Mouse (Mus musculus): ENCODE measurements around the gene Pirb.

Gene Pirb

GRCm38 (mm10) chr7:3692382-3692986 lies 27.7 kb downstream of the Pirb start, which contains the start of gene Tsen34:
Tsen34 (plus strand) TSS chr7:3692863.
- DNase-seq (ENCODE audit: low read depth) = no peak

GRCm38 (mm10) chr7:3691919-3692318 lies 28.3 kb downstream of the Pirb start:
- no peak for DNase-seq (ENCODE audit: low read depth)

- DNase-seq (ENCODE audit: low read depth) = no peak
Measured at GRCm38 (mm10) chr7:3685400-3686187, 34.6 kb downstream of the Pirb start.

- no peak for DNase-seq (ENCODE audit: low read depth)
Measured at GRCm38 (mm10) chr7:3684698-3685097, 35.5 kb downstream of the Pirb start.

DNA sequence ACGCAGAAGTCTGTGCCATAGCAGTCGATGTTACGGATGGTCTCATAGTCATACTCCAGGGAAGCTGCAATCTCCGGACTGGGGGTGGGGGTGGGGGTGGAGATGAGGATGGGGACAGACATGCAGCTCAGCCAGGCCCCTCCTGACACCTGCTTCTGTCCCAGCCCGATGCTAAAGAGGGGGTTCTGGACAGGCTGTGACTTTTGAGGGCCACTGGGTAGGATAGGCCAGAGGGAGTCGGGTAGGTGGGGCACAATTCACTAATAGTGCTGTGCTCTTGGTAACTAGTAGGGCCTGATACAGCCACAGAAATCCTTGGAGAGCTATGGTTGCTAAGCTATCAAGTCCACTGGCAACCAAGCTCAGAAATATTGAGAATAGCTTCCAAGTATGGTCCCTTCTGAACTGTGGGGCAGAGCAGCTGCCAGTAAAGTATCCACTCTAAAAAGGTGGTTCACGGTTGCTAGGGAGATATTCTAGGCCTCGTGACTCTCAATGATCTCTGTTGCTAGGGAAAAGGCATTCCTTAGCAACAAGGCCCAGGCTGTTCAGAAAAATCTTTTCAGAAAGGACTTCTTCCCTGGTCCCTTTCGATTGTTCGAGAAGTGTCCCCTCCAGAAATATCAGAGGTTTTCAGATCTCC lies 36.2 kb downstream of the Pirb start:
- DNase-seq (ENCODE audit: low read depth) = no peak

DNA sequence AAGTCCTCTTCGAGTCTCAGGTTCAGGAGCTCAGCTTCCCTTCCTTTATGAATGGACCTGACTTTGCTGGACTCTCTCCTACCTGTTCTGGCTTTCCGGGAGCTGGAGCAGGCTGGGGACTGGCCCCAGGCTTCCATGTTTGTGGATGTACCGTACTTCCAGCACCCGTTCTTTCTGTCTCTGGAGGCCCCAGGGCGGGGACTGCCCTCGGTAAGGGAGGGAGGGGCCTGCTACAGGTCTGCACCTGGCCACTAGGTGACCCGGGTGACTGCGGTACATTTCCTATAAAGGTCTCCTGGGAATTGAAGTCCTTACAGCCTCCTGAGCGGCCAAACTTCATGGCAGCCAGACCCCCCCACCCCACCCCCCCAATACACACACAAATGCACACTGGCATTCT lies 42.8 kb downstream of the Pirb start, which contains the start of gene Tmc4:
Gene Tmc4, minus strand, starts transcription at position 212 of the 400 bp plus-strand sequence.
- DNase-seq (ENCODE audit: low read depth) = no peak

DNA sequence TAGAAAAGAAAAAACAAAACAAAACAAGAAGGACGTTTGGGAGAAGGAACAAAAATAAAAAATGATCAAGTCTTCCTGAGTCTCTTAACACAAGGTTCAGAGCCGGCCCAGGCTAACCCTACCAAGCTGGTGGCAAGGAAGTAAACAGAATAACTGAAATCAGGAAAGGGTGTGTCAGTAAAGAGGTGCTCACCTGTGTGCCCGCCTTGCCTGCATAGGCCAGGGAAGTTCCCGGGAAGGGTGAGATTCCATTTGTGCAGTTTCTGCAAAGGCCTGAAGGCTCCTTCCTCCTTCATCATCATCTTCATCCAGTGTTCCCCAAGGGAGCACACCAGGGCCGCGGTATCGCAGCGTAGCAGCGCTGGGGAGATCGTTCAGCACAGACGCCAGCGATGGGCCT lies 43.8 kb downstream of the Pirb start:
- DNase-seq (ENCODE audit: low read depth) = no peak

- DNase-seq (ENCODE audit: low read depth) = no peak
Measured at GRCm38 (mm10) chr7:3675228-3675548, 45.0 kb downstream of the Pirb start.

DNA sequence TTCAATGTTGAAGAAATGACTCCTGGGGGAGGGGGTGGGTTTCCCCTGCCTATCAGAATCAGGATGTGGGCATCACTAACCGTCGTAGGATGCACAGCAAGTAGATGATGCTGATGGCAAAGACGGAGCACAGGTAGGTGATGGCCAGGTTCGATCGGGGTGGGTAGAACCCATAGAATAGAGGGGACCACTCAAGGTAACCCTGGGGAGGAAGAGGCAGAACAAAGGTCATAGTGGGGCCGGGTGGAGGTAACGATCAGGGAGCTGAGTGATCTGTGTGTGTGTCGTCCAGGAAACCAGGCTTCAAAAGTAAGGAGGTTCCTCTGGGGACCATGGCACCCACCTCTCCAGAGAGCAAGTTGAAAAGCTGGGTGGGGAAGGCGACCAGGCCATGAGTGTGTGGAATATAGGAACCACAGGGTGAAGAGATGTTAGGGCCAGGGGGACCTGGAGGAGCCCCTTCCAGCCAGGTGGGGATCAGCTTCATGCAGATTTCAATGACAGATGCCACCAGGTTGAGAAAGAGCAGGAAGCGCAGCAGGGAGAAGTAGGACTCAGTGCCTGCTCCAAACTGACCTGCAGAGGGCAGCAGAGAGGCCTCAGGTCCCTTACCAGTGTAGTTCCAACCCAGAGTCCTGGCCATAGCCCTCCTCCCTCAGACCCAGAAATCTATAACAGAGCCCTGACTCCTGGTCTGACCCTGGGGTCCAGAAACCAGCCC lies 45.5 kb downstream of the Pirb start:
- DNase-seq (ENCODE audit: low read depth) = peak; percentile 91

GRCm38 (mm10) chr7:3666921-3667391 lies 53.2 kb downstream of the Pirb start:
- peak; percentile 25 for DNase-seq (ENCODE audit: low read depth)

GRCm38 (mm10) chr7:3665215-3666114 lies 54.7 kb downstream of the Pirb start, which contains the start of gene Leng1:
Leng1 (minus strand) TSS chr7:3665840.
- peak; percentile 98 for DNase-seq (ENCODE audit: low read depth)

- no peak for DNase-seq (ENCODE audit: low read depth)
Measured at GRCm38 (mm10) chr7:3664524-3665214, 55.5 kb downstream of the Pirb start.
